Mouse (Mus musculus) liver, adult 10 weeks (tissue): ENCODE measurements around the gene 9930111J21Rik2. TPM values are rescaled to one million over a fixed set of nuclear protein-coding genes. Genes with fewer than 3 reads are reported as not detected.

Experiments
- polyA plus RNA-seq: library from polyadenylated mRNA; stranded (reverse); fragments of 350-450 nt; fragmentation: Illumina TruSeq; extraction: RNeasy Lipid Tissue Mini Kit (QIAGEN cat#74804); gene quantifications from one replicate; pipeline ENCODE4 v1.2.3, GENCODE M21; 2014; ENCODE audit warnings: low read depth, low replicate concordance

Gene 9930111J21Rik2
- 3.9 TPM for polyA plus RNA-seq

GRCm38 (mm10) chr11:49051093-49051891 lies at the start of gene 9930111J21Rik2:
9930111J21Rik2 (minus strand) TSS chr11:49051242.

DNA sequence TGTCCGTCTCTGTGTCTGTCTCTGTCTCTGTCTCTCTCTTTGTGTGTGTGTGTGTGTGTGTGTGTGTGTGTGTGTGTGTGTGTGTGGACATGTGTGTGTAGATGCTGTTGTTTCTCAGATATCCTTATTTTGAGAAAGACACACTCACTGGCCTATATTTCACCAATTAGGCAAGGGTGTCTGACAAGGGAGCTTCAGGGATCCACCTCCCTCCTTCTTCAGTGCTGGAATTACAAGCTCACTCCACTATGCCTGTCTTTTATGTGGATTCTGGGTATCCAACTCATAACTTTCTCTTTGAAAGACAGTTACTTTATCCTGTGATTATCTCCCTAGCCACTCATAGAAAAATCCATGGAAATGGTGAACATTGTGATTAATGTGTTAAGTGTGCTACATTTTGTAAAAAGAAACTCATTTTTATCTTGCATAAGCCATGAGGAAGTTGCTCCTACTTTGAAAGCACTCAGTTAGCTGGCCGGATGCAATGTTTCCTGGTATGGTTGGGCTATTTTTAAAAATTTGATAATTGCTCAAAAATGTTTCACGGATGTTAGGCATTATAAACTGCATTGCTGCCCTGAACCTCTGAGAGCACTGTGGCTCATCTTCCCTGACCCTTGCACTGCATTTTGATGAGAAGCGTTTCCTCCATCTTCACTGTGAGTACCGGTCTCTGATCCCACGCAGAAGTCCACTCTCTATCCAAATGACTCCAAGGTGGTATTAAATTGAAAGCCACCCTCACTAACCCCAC lies 25.1 kb upstream of the 9930111J21Rik2 start, which contains the start of gene Ifi47:
Gene Ifi47, plus strand, starts transcription at position 587 of the 757 bp plus-strand sequence.

DNA sequence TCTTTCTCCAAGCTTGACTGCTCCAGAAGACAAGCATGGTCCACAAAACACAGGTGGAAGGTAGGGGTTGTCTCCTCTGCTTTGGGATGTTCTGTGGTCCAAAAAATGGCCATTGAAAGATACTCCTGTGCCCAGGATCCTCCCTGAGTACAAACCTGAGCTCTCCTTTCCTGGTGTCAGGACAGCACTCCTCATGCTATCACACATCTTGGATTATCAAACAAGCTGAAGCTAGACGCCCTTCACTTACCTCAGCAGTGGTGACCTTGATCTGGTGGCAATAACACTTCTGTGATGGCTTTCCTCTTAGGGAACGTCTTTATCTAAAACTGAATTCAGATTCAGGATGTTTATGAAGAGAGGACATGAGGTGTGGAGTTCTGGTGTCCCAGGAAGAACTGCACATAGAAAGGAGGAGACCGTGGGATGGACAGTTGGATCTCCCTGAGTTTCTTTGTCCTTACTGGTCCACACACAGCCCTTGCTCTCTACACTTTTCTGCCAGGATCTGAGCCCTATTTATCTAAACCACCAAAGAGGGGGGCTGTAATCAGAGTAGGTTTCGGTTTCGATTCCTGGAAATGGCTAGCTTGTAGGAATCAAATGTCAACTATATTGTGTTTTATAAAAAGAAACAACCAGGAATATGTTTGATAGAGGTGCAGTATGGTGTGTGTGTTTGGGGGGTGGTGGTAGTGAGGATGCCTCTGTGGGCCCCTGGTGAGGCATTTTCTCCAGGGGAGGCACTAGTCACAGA lies 12.8 kb upstream of the 9930111J21Rik2 start, which contains the start of gene Tgtp2:
Gene Tgtp2, minus strand, starts transcription at position 494 of the 757 bp plus-strand sequence.

GRCm38 (mm10) chr11:48994018-48994417 lies 57.0 kb downstream of the 9930111J21Rik2 start, which contains the start of gene Tgtp1:
Tgtp1 (minus strand) TSS chr11:48994172.

DNA sequence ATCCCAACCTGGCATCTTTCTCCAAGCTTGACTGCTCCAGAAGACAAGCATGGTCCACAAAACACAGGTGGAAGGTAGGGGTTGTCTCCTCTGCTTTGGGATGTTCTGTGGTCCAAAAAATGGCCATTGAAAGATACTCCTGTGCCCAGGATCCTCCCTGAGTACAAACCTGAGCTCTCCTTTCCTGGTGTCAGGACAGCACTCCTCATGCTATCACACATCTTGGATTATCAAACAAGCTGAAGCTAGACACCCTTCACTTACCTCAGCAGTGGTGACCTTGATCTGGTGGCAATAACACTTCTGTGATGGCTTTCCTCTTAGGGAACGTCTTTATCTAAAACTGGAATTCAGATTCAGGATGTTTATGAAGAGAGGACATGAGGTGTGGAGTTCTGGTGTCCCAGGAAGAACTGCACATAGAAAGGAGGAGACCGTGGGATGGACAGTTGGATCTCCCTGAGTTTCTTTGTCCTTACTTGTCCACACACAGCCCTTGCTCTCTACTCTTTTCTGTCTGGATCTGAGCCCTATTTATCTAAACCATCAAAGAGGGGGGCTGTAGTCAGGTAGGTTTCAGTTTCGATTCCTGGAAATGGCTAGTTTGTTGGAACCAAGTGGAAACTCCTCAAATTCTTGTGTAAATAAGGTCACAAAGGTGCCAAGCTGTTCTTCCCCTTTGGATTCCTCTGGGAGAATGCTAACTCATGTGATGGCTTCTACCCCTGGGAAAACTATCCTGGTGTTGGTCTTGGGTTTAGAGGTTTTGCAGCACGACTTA lies 59.1 kb downstream of the 9930111J21Rik2 start, which contains the start of gene Gm12185:
Gene Gm12185, minus strand, starts transcription at position 487 of the 781 bp plus-strand sequence.

DNA sequence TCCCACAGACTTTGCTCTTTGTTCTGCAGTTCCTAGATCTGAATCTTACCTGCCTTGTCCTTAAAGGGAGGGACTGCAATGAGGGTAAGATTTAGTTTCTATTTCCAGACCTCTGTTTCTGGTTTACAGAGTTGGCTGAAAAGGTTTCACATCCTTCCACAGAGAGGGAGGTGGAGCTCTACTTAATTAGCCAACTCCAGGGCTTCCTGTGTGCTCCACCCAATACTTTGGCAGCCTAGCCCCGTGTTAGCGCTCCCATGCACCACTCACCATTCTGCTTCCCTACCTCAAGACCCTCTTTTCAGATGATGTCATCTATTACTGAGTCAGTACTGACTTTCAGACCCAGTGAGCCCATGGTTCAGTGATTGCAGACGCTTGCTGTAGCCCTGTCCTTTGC lies 71.8 kb downstream of the 9930111J21Rik2 start, which contains the start of gene 9930111J21Rik1:
Gene 9930111J21Rik1, minus strand, starts transcription at position 148 of the 400 bp plus-strand sequence.

DNA sequence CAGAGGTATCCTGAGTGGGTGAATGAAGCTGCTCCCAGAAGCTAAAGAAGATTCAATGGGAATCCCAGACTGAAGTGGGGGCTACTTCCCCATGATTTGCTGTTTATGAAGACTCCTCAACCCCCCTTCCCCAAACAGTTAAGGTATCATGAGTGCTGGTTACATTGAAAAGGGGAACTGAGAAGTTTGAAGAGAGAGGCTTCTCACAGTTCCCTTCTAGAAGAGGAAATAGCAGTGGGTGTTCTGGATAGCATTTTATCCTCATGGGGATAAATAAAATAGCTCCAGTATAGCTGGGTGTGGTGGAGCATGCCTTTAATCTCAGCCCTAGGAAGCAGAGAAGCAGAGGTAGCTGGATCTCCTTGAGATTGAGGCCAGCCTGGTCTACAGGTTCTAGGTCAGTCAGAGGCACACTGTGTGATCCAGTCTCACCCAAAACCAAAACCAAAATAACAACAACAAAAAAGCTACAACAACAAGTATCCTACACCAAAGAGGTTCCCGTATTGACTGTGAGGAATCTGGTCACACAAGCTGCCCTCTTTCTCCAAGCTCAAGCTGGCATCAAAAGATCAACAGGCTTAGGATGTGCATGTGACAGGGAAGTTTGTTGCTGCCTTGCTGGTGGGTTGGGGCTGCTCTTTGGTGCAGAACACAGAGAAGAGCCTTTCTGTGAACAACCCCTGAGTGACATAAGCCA lies 72.7 kb downstream of the 9930111J21Rik2 start, which contains the start of gene Olfr56:
Gene Olfr56, plus strand, starts transcription at position 650 of the 700 bp plus-strand sequence.

Other genes starting within 250 kb of the 9930111J21Rik2 start
- 7.4 TPM for gene Trim41, start 233.9 kb downstream of the 9930111J21Rik2 start, polyA plus RNA-seq
- 6.3 TPM for gene Trim7, start 225.1 kb downstream of the 9930111J21Rik2 start, polyA plus RNA-seq
- gene Gm12184, start 224.6 kb downstream of the 9930111J21Rik2 start, polyA plus RNA-seq, result 2.9 TPM
- gene Irgm1, start 179.6 kb downstream of the 9930111J21Rik2 start, polyA plus RNA-seq, result 112 TPM
- 1.3 TPM for gene Gm5431, start 149.0 kb downstream of the 9930111J21Rik2 start, polyA plus RNA-seq
- 1.6 TPM for gene Psme2b, start 105.1 kb downstream of the 9930111J21Rik2 start, polyA plus RNA-seq
- 0.79 TPM for gene Olfr56, start 72.4 kb downstream of the 9930111J21Rik2 start, polyA plus RNA-seq
- gene 9930111J21Rik1, start 71.8 kb downstream of the 9930111J21Rik2 start, polyA plus RNA-seq, result 0.29 TPM
- gene Gm12185, start 59.0 kb downstream of the 9930111J21Rik2 start, polyA plus RNA-seq, result 0.13 TPM
- 18.7 TPM for gene Tgtp1, start 57.1 kb downstream of the 9930111J21Rik2 start, polyA plus RNA-seq
- gene Tgtp2, start 13.0 kb upstream of the 9930111J21Rik2 start, polyA plus RNA-seq, result 11.2 TPM
- 51.2 TPM for gene Ifi47, start 25.3 kb upstream of the 9930111J21Rik2 start, polyA plus RNA-seq
- gene Olfr1396, start 63.6 kb upstream of the 9930111J21Rik2 start, polyA plus RNA-seq, result 0.19 TPM
- gene Olfr1395, start 91.0 kb upstream of the 9930111J21Rik2 start, polyA plus RNA-seq, result not detected
- gene Olfr1394, start 103.1 kb upstream of the 9930111J21Rik2 start, polyA plus RNA-seq, result not detected
- 5.2 TPM for gene Btnl9, start 135.9 kb upstream of the 9930111J21Rik2 start, polyA plus RNA-seq
- 38.5 TPM for gene Zfp62, start 152.1 kb upstream of the 9930111J21Rik2 start, polyA plus RNA-seq
- 30.2 TPM for gene Mgat1, start 192.9 kb upstream of the 9930111J21Rik2 start, polyA plus RNA-seq
- gene Olfr1393, start 227.1 kb upstream of the 9930111J21Rik2 start, polyA plus RNA-seq, result 0.48 TPM
- gene Olfr1392, start 234.0 kb upstream of the 9930111J21Rik2 start, polyA plus RNA-seq, result not detected